ENCODE assay signal across 8 mouse cellular contexts in genomic region chr17:84028157-84028970, GRCm38 (mm10).
DNase-seq lines count a peak whose midpoint lies in the region; ATAC-seq and TF ChIP-seq lines count a peak whose summit lies in the region.

No protein-coding gene starts in this region.

- H3K27me3 ChIP-seq in hindbrain, embryonic 12.5 days = peaks cover 12% of the 10 kb centered on the region
- no peaks in the 10 kb centered on the region for H3K27me3 ChIP-seq in lung, postnatal 0 days (replicated peaks; ENCODE audit: insufficient read depth, low read length)

- peak; percentile 83 for ATAC-seq in hindbrain, embryonic 12.5 days (ENCODE audit: low FRiP score)
- peak; percentile 84 for ATAC-seq in lung, postnatal 0 days

- peaks cover 23% of the 10 kb centered on the region for H3K4me1 ChIP-seq in hindbrain, embryonic 12.5 days
- peaks cover 7% of the 10 kb centered on the region; the same call in 1 of the 2 replicates for H3K4me1 ChIP-seq in lung, postnatal 0 days (ENCODE audit: insufficient read depth, low read depth, low read length)

- no peak for TF ChIP-seq EP300 in lung, postnatal 0 days (IDR thresholded peaks at IDR 0.05)

- H3K27ac ChIP-seq in hindbrain, embryonic 12.5 days = no peak overlapping the region
- H3K27ac ChIP-seq in lung, postnatal 0 days (ENCODE audit: low read length) = no peak overlapping the region

- H3K4me3 ChIP-seq in hindbrain, embryonic 12.5 days = peak overlapping the region; percentile 10; the same call in 1 of the 2 replicates
- no peak overlapping the region for H3K4me3 ChIP-seq in lung, postnatal 0 days (ENCODE audit: low read depth, low read length)

- peak overlapping the region; percentile 43 for H3K4me2 ChIP-seq in hindbrain, embryonic 12.5 days (replicated peaks)
- H3K4me2 ChIP-seq in lung, postnatal 0 days (replicated peaks; ENCODE audit: low read depth, low read length) = peak overlapping the region; percentile 28

- no peaks in the 10 kb centered on the region for H3K9me3 ChIP-seq in hindbrain, embryonic 12.5 days (replicated peaks)
- H3K9me3 ChIP-seq in lung, postnatal 0 days (ENCODE audit: low read length) = no peaks in the 10 kb centered on the region

- 19% methylated on average over 27 of the region's 27 CpGs for WGBS in hindbrain, embryonic 12.5 days
- WGBS in lung, postnatal 0 days = 17% methylated on average over 27 of the region's 27 CpGs

- TF ChIP-seq CTCF in lung, postnatal 0 days (IDR thresholded peaks at IDR 0.05) = peak; percentile 99

- 0 out of 2 replicates have a peak overlapping the region, but pooled peaks have one; percentile 27 for H3K9ac ChIP-seq in hindbrain, embryonic 12.5 days
- no peak overlapping the region for H3K9ac ChIP-seq in lung, postnatal 0 days (replicated peaks; ENCODE audit: low read depth)

- H3K36me3 ChIP-seq in hindbrain, embryonic 12.5 days = no peaks in the 10 kb centered on the region
- H3K36me3 ChIP-seq in lung, postnatal 0 days (ENCODE audit: insufficient read depth, low read length) = no peaks in the 10 kb centered on the region

- DNase-seq in NIH3T3 (ENCODE audit: low read depth) = peak; percentile 83
- DNase-seq in cerebellum, postnatal 10 days = peak; percentile 96 to 99
- peak; percentile 52 to 80 for DNase-seq in frontal cortex, postnatal 14 days (ENCODE audit: low spot score in 2 of 2)
- DNase-seq in layer of hippocampus, postnatal 10 days (ENCODE audit: low spot score in 2 of 2) = peak; percentile 94
- peak; percentile 81 for DNase-seq in lung, postnatal 0 days (ENCODE audit: low spot score)
- peak; percentile 93 for DNase-seq in ovary, postnatal 14 days (ENCODE audit: low spot score)
- peak; percentile 86 to 97 for DNase-seq in thymus, postnatal 10 days (ENCODE audit: low spot score in 2 of 2)
